8 mouse cellular contexts compared by ENCODE assay signal in genomic region chr4:63409908-63410582, GRCm38 (mm10). TPM values are rescaled to one million over a fixed set of nuclear protein-coding genes. Genes with fewer than 3 reads are reported as not detected.
DNase-seq lines count a peak whose midpoint lies in the region; ATAC-seq and TF ChIP-seq lines count a peak whose summit lies in the region.

No protein-coding gene starts in this region.

- H3K9me3 ChIP-seq in forebrain, embryonic 10.5 days = no peaks in the 10 kb centered on the region
- no peaks in the 10 kb centered on the region for H3K9me3 ChIP-seq in heart, postnatal 0 days (replicated peaks; ENCODE audit: control insufficient read depth, low read length)
- H3K9me3 ChIP-seq in limb, embryonic 11.5 days (ENCODE audit: control insufficient read depth, low read length) = no peaks in the 10 kb centered on the region

- peak; percentile 64 to 68 for DNase-seq in frontal cortex, postnatal 10 days (ENCODE audit: low spot score in 2 of 2)
- no peak for DNase-seq in frontal cortex, postnatal 36 days (ENCODE audit: low spot score in 2 of 2)
- peak; percentile 30 to 40 for DNase-seq in adrenal gland, postnatal 4 days (ENCODE audit: low spot score in 2 of 2)
- DNase-seq in forebrain, embryonic 10.5 days (ENCODE audit: extremely low spot score, low spot score) = peak; percentile 82
- no peak for DNase-seq in heart, postnatal 0 days (ENCODE audit: low spot score)
- peak; percentile 81 for DNase-seq in limb, embryonic 11.5 days (ENCODE audit: low spot score)
- DNase-seq in mesoderm, embryonic 11.5 days (ENCODE audit: low read depth, low spot score) = peak; percentile 78
- DNase-seq in spleen, adult 2 months (ENCODE audit: low read depth in 1 of 2, low spot score in 2 of 2) = peak; percentile 71

- H3K36me3 ChIP-seq in forebrain, embryonic 10.5 days (replicated peaks) = no peaks in the 10 kb centered on the region
- H3K36me3 ChIP-seq in heart, postnatal 0 days (replicated peaks; ENCODE audit: control insufficient read depth, insufficient read depth, low read length) = no peaks in the 10 kb centered on the region
- H3K36me3 ChIP-seq in limb, embryonic 11.5 days (ENCODE audit: control insufficient read depth, insufficient read depth, low read length) = no peaks in the 10 kb centered on the region
- no peaks in the 10 kb centered on the region for H3K36me3 ChIP-seq in spleen, adult 2 months (ENCODE audit: control insufficient read depth, insufficient read depth, low read length)

- H3K4me3 ChIP-seq in forebrain, embryonic 10.5 days = peak overlapping the region; percentile 73
- H3K4me3 ChIP-seq in heart, postnatal 0 days (ENCODE audit: low read depth, low read length) = peak overlapping the region; percentile 53
- peak overlapping the region; percentile 56 for H3K4me3 ChIP-seq in limb, embryonic 11.5 days (ENCODE audit: low read depth, low read length)
- H3K4me3 ChIP-seq in spleen, adult 2 months (ENCODE audit: extremely low read depth, insufficient read depth, insufficient read length) = peak overlapping the region; percentile 85

- peak overlapping the region; percentile 91 for H3K4me2 ChIP-seq in heart, postnatal 0 days (ENCODE audit: low read depth, low read length)
- H3K4me2 ChIP-seq in limb, embryonic 11.5 days (ENCODE audit: low read depth, severe bottlenecking) = peak overlapping the region; percentile 90

- TF ChIP-seq EP300 in heart, postnatal 0 days (IDR thresholded peaks at IDR 0.05; ENCODE audit: low read depth) = no peak

- under 1% methylated on average over 39 of the region's 39 CpGs for WGBS in forebrain, embryonic 10.5 days
- WGBS in heart, postnatal 0 days = under 1% methylated on average over 39 of the region's 39 CpGs
- under 1% methylated on average over 39 of the region's 39 CpGs for WGBS in limb, embryonic 11.5 days
- under 1% methylated on average over 39 of the region's 39 CpGs for WGBS in spleen, adult 2 months

- H3K4me1 ChIP-seq in forebrain, embryonic 10.5 days = peaks cover 37% of the 10 kb centered on the region
- H3K4me1 ChIP-seq in heart, postnatal 0 days (ENCODE audit: control insufficient read depth, insufficient read depth) = peaks cover 9% of the 10 kb centered on the region; the same call in 1 of the 2 replicates
- H3K4me1 ChIP-seq in limb, embryonic 11.5 days (ENCODE audit: control insufficient read depth, insufficient read depth, low read length) = peaks cover 7% of the 10 kb centered on the region
- H3K4me1 ChIP-seq in spleen, adult 2 months (ENCODE audit: control insufficient read depth, insufficient read depth, insufficient read length) = peaks cover 26% of the 10 kb centered on the region

- no peak for TF ChIP-seq CTCF in heart, postnatal 0 days (IDR thresholded peaks at IDR 0.05; ENCODE audit: low read depth)
- TF ChIP-seq CTCF in spleen, adult 2 months (IDR thresholded peaks at IDR 0.05; ENCODE audit: extremely low read depth, insufficient read depth, insufficient read length, insufficient replicate concordance) = no peak

- peaks cover 19% of the 10 kb centered on the region for H3K27me3 ChIP-seq in forebrain, embryonic 10.5 days (ENCODE audit: poor library complexity, severe bottlenecking)
- 0 out of 2 replicates have a peak, but pooled peaks cover 3% of the 10 kb centered on the region for H3K27me3 ChIP-seq in heart, postnatal 0 days (ENCODE audit: control insufficient read depth, insufficient read depth, low read length)
- H3K27me3 ChIP-seq in limb, embryonic 11.5 days (ENCODE audit: control insufficient read depth, insufficient read depth, low read length) = no peaks in the 10 kb centered on the region
- no peaks in the 10 kb centered on the region for H3K27me3 ChIP-seq in spleen, adult 2 months (ENCODE audit: control insufficient read depth, insufficient read depth, low read length)

- H3K9ac ChIP-seq in heart, postnatal 0 days (replicated peaks; ENCODE audit: low read depth, low read length) = no peak overlapping the region
- H3K9ac ChIP-seq in limb, embryonic 11.5 days (ENCODE audit: low read length) = peak overlapping the region; percentile 43

- H3K27ac ChIP-seq in forebrain, embryonic 10.5 days = peak overlapping the region; percentile 84
- H3K27ac ChIP-seq in heart, postnatal 0 days (ENCODE audit: low read depth) = peak overlapping the region; percentile 2; the same call in 1 of the 2 replicates
- peak overlapping the region; percentile 10; the same call in 1 of the 2 replicates for H3K27ac ChIP-seq in limb, embryonic 11.5 days (replicated peaks; ENCODE audit: low read depth, low read length)
- H3K27ac ChIP-seq in spleen, adult 2 months (ENCODE audit: insufficient read depth, low read length) = peak overlapping the region; percentile 73

- TF ChIP-seq POLR2A in spleen, adult 2 months (IDR thresholded peaks at IDR 0.05; ENCODE audit: low read depth, low read length) = no peak; the same call in 1 of the 2 replicates

- peak; percentile 52 for ATAC-seq in heart, postnatal 0 days (ENCODE audit: insufficient read depth, low read depth)
- peak; percentile 79 for ATAC-seq in limb, embryonic 11.5 days (ENCODE audit: insufficient number of reproducible peaks, low FRiP score, low TSS enrichment, low read depth)

RNA-seq across cellular contexts. Expression of gene Akna, which starts 6.9 kb away (rescaled TPM):
- total RNA-seq in adrenal gland, postnatal 4 days (2021) = 1 to 10 TPM; 7.8 to 9.1 TPM
- 10.2 and 13.1 TPM in 2 replicates for polyA plus RNA-seq in forebrain, embryonic 10.5 days (2016; fragmentation: Nextera tagmentation; extraction: Ambion mirVana)
- 4.1 and 5.5 TPM in 2 replicates for total RNA-seq in heart, postnatal 0 days (2014; rRNA removed; ENCODE audit: low replicate concordance)
- 1.3 and 1.4 TPM in 2 replicates for polyA plus RNA-seq in heart, postnatal 0 days (2015; fragmentation: Nextera tagmentation; extraction: Ambion mirVana)
- 9.5 and 10.9 TPM in 2 replicates for polyA plus RNA-seq in limb, embryonic 11.5 days (2014; fragmentation: Nextera tagmentation; extraction: Ambion mirVana)
- 94.1 and 100 TPM in 2 replicates for polyA plus RNA-seq in spleen, adult 2 months (2012; rRNA removed)

RNA-seq across cellular contexts. Expression of gene Orm2, which starts 47.8 kb away (rescaled TPM):
- total RNA-seq in adrenal gland, postnatal 4 days (2021) = under 1 TPM in 1 of 2 experiments, not detected in 1; 0.59 TPM
- polyA plus RNA-seq in forebrain, embryonic 10.5 days (2016; fragmentation: Nextera tagmentation; extraction: Ambion mirVana) = not detected in 2 replicates
- total RNA-seq in heart, postnatal 0 days (2014; rRNA removed; ENCODE audit: low replicate concordance) = not detected in 2 replicates
- not detected in 2 replicates for polyA plus RNA-seq in heart, postnatal 0 days (2015; fragmentation: Nextera tagmentation; extraction: Ambion mirVana)
- not detected in 2 replicates for polyA plus RNA-seq in limb, embryonic 11.5 days (2014; fragmentation: Nextera tagmentation; extraction: Ambion mirVana)
- not detected in 2 replicates for polyA plus RNA-seq in spleen, adult 2 months (2012; rRNA removed)

RNA-seq across cellular contexts. Expression of gene Orm3, which starts 54.1 kb away (rescaled TPM):
- 1 to 10 TPM; 1.5 to 2.1 TPM for total RNA-seq in adrenal gland, postnatal 4 days (2021)
- polyA plus RNA-seq in forebrain, embryonic 10.5 days (2016; fragmentation: Nextera tagmentation; extraction: Ambion mirVana) = not detected in 2 replicates
- total RNA-seq in heart, postnatal 0 days (2014; rRNA removed; ENCODE audit: low replicate concordance) = not detected in 2 replicates
- not detected in 2 replicates for polyA plus RNA-seq in heart, postnatal 0 days (2015; fragmentation: Nextera tagmentation; extraction: Ambion mirVana)
- not detected in 2 replicates for polyA plus RNA-seq in limb, embryonic 11.5 days (2014; fragmentation: Nextera tagmentation; extraction: Ambion mirVana)
- not detected in 2 replicates for polyA plus RNA-seq in spleen, adult 2 months (2012; rRNA removed)

Comparison
In these comparisons a context has a peak if more than half of its experiments do, and no peak if none do; other contexts are left out.
1. DNase-seq: peak in frontal cortex, postnatal 10 days (2 of 2), adrenal gland, postnatal 4 days (2 of 2), forebrain, embryonic 10.5 days (single experiment), limb, embryonic 11.5 days (single experiment), mesoderm, embryonic 11.5 days (single experiment) and spleen, adult 2 months (2 of 2); none in frontal cortex, postnatal 36 days (0 of 2) and heart, postnatal 0 days (single experiment).
2. H3K27ac ChIP-seq: peak in every context shown above with its lines; median percentile 84 in forebrain, embryonic 10.5 days; 73 in spleen, adult 2 months; 10 in limb, embryonic 11.5 days; 2 in heart, postnatal 0 days.
3. Peak in every context shown above with its lines, with median percentiles within 50 percentile points of each other: H3K4me3 ChIP-seq.